Mouse (Mus musculus): ENCODE data around the gene Camk2n2. TPM values are rescaled to one million over a fixed set of nuclear protein-coding genes. Genes with fewer than 3 reads are reported as not detected.

Camk2n2 gene
- total and polyA plus RNA-seq, 3 experiments = 0.65 to 4.3 TPM; not detected in 1

- Histone ChIP-seq H3K9me3 (replicated peaks; ENCODE audit: insufficient read depth, low read length) (no peaks in the 10 kb centered on the region), H3K4me1 (ENCODE audit: control insufficient read depth in 1 of 2, insufficient read depth in 2 of 2, low read length in 2 of 2) (peaks cover 0 to 8% of the 10 kb centered on the region in 2 experiments), H3K79me2 (ENCODE audit: control insufficient read depth, insufficient read depth, low read length, poor library complexity) (peaks cover 23% of the 10 kb centered on the region), H3K36me3 (ENCODE audit: control insufficient read depth in 1 of 2, insufficient read depth in 2 of 2, low read length in 2 of 2) (peaks cover 11 to 13% of the 10 kb centered on the region in 2 experiments), H3K27me3 (ENCODE audit: control insufficient read depth in 1 of 2, insufficient read depth in 2 of 2, low read length in 2 of 2) (no peaks in the 10 kb centered on the region), H3K9ac (ENCODE audit: control insufficient read depth, low read depth, low read length, poor library complexity, severe bottlenecking) (no peak overlapping the region), H3K4me3 (ENCODE audit: control insufficient read depth in 1 of 2, insufficient read depth in 1 of 2, low read depth in 2 of 2, low read length in 2 of 2) (no peak overlapping the region), H3K27ac (ENCODE audit: control insufficient read depth, low read depth, low read length) (no peak overlapping the region)
- DNase-seq (ENCODE audit: low read depth, low spot score) = peak; percentile 47
- TF ChIP-seq CTCF (IDR thresholded peaks at IDR 0.05 in 2 of 3, conservative IDR thresholded peaks at IDR 0.05 in 1 of 3; ENCODE audit: control insufficient read depth in 1 of 3, insufficient read depth in 1 of 3, low read depth in 2 of 3, low read length in 3 of 3, poor library complexity in 1 of 3, severe bottlenecking in 1 of 3) (peak in 2 of 3 experiments; percentile 8 to 28; a peak in 2 of 6 replicates), ZKSCAN1 (IDR thresholded peaks at IDR 0.05; ENCODE audit: low read depth, low read length) (no peak)
These were observed 32.2 kb upstream of the Camk2n2 start for GRCm38 (mm10) chr16:20653315-20653714.

GRCm38 (mm10) chr16:20651947-20652310, 30.8 kb upstream of the Camk2n2 start:
- H3K9ac ChIP-seq (ENCODE audit: control insufficient read depth, low read depth, low read length, poor library complexity, severe bottlenecking) = peak overlapping the region; percentile 81
- peak overlapping the region; percentile 81 to 94 for H3K4me3 ChIP-seq (ENCODE audit: control insufficient read depth in 1 of 2, insufficient read depth in 1 of 2, low read depth in 2 of 2, low read length in 2 of 2)
- DNase-seq (ENCODE audit: low read depth, low spot score) = no peak
- H3K79me2 ChIP-seq (ENCODE audit: control insufficient read depth, insufficient read depth, low read length, poor library complexity) = peaks cover 23% of the 10 kb centered on the region
- H3K4me1 ChIP-seq (ENCODE audit: control insufficient read depth in 1 of 2, insufficient read depth in 2 of 2, low read length in 2 of 2) = peaks cover 0 to 8% of the 10 kb centered on the region in 2 experiments
- peaks cover 8 to 13% of the 10 kb centered on the region in 2 experiments for H3K36me3 ChIP-seq (ENCODE audit: control insufficient read depth in 1 of 2, insufficient read depth in 2 of 2, low read length in 2 of 2)
- TF ChIP-seq ELF1 (IDR thresholded peaks at IDR 0.05; ENCODE audit: low read depth, low read length) (no peak), CTCF (IDR thresholded peaks at IDR 0.05 in 2 of 3, conservative IDR thresholded peaks at IDR 0.05 in 1 of 3; ENCODE audit: control insufficient read depth in 1 of 3, insufficient read depth in 1 of 3, low read depth in 2 of 3, low read length in 3 of 3, poor library complexity in 1 of 3, severe bottlenecking in 1 of 3) (no peak), MXI1 (IDR thresholded peaks at IDR 0.05; ENCODE audit: low read depth, low read length) (no peak), CHD2 (IDR thresholded peaks at IDR 0.05; ENCODE audit: low read length) (no peak), ZC3H11A (IDR thresholded peaks at IDR 0.05; ENCODE audit: low read depth, low read length) (no peak), POLR2AphosphoS2 (IDR thresholded peaks at IDR 0.05; ENCODE audit: low read length) (no peak), POLR2A (IDR thresholded peaks at IDR 0.05; ENCODE audit: control insufficient read depth in 1 of 2, insufficient read depth in 1 of 2, low read depth in 1 of 2, low read length in 2 of 2, poor library complexity in 1 of 2) (no peak), JUND (IDR thresholded peaks at IDR 0.05; ENCODE audit: low read depth, low read length) (no peak), CHD1 (IDR thresholded peaks at IDR 0.05; ENCODE audit: low read depth, low read length) (no peak), NRF1 (IDR thresholded peaks at IDR 0.05; ENCODE audit: insufficient read depth, low read depth, low read length, poor library complexity, severe bottlenecking) (no peak), HCFC1 (IDR thresholded peaks at IDR 0.05; ENCODE audit: low read depth, low read length) (no peak), RCOR1 (IDR thresholded peaks at IDR 0.05; ENCODE audit: low read depth, low read length) (no peak)
- no peaks in the 10 kb centered on the region for H3K9me3 ChIP-seq (replicated peaks; ENCODE audit: insufficient read depth, low read length)
- no peaks in the 10 kb centered on the region for H3K27me3 ChIP-seq (ENCODE audit: control insufficient read depth in 1 of 2, insufficient read depth in 2 of 2, low read length in 2 of 2)
- no peak overlapping the region; the same call in 1 of the 2 replicates for H3K27ac ChIP-seq (ENCODE audit: control insufficient read depth, low read depth, low read length)

All from MEL (cell line).